Mouse (Mus musculus) kidney, adult 2 months (tissue): ENCODE results near the gene Lmna.

Source experiments
- CTCF ChIP-seq: fragments of 200-500 bp; conservative IDR thresholded peaks from 2 replicates; pipeline ENCODE4 v1.5.1; 2011; ENCODE audit warnings: low read depth, mild to moderate bottlenecking, control low read depth, low read length, moderate library complexity, mixed read lengths; ENCODE audit not compliant: insufficient read depth, insufficient read length
- POLR2A ChIP-seq: fragments of 200-500 bp; IDR thresholded peaks from one replicate; pipeline ENCODE4 v1.6.1; 2011; ENCODE audit warnings: low read depth, low read length, control low read depth

- TF ChIP-seq CTCF (no peak), POLR2A (no peak)
Observed at GRCm38 (mm10) chr3:88487396-88487795, 22.4 kb downstream of the Lmna start.
